Mouse (Mus musculus): ENCODE results near the gene Ascc2.

The Ascc2 gene

DNA sequence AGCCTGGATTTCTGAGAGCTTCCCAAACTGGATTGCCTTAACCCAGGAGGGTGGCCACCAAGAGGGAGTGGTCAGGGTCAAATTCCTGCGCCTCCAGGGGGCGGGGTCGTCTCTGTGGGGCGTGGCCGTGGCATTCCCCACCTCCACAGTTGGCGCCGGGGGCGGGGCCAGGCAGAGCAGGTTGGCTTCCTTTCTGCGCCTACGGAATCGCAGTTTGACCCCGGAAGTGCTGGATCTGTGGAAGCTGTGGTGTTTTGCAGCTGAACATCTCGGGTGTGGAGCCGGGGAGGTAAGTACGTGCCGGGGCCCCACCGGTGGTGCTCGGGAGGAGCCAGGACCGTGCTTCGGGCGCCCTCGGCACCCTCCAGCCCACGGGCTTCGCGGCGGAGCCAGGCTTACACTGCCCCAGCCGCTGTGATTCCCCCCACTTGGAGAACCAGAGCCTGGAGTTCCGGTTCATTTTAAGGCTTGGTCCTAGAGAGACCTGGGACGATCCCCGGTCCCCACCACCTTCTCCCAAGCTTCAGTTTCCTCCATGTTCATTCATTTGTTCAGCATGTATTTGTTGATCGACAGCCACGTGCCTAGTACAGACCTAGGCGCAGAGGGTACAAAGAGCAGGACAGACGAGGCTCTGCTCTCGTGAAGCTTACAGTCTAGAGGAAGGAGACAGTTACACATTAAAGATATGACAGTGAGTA, at the start of gene Ascc2:
Gene Ascc2, plus strand, starts transcription at position 214 of the 701 bp plus-strand sequence.
- peak; percentile 91 to 92 for DNase-seq

DNA sequence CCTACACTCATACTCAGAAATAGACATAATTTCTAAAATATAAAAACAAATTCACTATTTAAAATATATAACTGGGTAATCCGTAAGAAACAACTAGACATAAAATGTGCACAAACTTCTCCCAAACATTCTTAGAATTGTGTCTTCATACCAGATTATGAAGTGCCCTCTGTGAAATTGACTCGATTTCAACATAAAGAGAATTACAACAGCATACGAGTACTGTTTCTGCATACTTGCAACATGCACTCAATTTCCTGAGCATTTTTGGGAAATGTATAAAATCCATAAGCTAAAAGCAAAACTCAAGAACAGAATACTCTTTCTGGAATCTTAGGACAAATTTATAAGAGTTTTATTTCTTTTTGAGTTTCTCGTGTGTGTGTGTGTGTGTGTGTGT, 45.7 kb upstream of the Ascc2 start:
- DNase-seq, result no peak

DNA sequence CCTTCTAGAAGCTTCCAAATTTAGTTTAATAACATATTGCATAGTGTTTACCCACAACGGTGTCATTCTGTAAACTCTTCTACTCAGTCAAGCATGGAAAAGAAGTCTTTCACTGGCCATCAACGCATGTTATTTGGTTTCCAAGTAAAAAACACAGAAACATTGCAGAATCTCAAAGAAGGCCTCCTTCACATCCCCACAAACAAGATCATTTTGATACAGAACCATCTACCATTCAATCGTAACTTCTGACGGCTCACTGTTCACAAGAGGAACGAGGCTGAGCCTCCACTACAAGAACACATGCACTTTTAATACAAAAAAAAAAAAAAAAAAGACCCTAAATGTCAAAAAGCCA, 44.1 kb upstream of the Ascc2 start:
- no peak for DNase-seq

DNA sequence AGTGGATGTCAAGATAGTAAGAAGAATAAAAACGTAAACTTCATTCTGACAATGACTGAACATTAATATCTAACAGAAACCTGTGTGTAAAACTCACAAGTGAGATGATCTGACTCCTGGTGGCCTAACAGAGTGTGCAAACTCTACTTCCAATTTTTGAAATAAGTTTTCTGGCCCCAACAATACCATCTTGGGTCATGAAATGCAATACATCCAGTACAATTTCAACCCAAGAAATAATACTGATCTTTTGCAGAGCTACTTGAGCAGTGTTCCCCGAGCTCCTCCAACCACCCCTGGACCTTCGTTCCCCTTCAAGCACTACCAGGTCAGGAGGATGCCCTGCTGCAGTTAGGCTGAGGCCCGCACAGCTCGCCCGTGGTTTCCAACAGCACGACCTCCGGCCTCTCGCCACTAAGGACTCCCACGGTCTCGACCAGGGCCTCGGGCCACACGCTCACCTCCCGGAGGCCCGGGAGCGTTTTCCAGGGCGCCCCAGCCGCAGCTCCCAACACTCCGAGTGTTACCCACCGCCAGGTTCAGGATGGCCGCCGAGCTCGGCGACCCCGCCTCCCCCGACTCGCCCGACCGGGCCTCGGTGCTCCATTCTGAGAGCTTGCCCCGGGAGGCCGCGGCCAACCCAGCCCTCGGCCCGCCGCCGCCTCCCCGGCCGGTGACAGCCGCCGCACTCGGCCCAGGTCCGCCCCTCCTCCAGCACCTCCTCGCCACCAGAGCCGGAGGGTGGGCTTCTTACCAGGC, 43.5 kb upstream of the Ascc2 start:
- peak; percentile 51 to 56 for DNase-seq

DNA sequence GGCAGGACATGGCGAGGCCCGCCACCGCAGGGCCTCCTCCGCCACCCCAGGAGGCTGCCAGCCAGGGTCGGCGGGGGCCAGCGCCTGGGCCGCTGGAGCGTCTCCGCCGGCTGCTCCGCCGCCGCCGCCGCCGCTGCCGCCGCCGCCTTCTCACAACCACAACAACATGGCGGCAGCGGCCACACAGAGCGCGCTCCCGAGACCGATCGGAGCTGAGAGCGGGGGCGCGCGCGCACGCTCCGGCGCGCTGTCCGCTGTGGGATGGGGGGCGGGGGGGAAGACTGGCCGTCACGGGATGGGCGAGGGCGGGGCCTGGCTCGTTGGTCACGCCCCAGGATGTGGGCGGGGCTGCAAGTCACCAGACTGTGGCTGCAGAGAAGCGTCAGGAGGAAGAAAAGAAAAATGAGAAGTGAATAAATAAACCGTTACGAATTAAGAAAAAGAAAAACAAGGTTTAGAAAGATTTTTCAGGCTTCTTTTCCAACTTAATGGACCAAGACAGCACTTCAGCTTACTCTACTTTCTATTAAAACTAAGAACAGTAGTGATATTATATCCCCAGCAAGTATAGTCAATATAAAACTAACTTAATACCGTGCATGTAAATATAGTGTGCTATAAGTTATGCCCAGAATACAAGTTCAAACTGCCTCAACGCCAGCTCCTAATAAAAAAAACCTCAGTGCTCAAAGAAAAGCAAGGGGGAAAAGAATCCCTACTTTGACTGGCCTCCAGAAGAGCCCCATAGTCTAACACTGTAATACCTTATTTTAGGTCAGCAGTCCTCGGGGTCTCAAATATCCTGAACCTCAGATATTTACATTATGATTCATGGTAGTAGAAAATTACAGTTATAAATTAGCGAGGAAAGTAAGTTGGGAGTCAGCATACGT, 42.7 kb upstream of the Ascc2 start, which contains the start of gene Mtmr3:
Gene Mtmr3, minus strand, starts transcription at position 256 of the 893 bp plus-strand sequence.
- peak; percentile 100 for DNase-seq

DNA sequence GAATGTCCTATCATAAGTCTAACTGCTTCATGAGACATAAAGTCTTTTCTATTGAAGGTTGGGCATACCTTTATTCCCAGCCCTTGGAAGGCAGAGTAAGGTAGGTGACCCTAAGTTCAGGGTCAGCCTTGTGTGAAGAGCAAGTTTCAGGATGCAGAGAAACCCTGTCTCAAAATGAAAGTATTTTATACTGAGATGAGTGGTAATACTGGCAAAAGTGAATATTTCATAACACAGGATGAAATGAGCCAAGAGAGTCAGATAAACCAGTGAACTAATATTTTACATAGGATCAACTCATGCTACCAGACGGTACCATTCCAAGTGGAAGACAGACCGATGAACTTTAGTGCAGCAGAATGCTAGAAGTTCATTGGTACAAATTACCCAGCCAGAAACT, 39.1 kb upstream of the Ascc2 start:
- no peak for DNase-seq

DNA sequence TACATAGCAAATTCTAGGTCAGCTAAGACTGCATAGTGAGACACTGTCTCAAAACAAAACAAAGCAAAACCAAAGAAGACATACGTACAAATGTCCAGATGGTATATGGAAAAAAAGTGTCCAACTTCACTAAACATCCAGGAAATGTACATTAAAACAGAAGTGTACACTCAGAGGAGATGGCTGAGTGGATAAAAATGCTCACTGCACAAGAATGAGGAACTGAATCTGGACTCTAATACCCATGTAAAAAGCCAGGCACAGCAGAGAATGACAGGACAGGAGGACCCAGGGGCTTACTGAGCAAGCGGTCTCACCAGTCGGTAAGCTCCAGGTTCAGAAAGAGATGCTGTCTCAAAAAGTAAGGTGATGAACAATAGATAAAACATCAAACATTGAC, 37.6 kb upstream of the Ascc2 start:
- DNase-seq, result peak; percentile 65 to 69

DNA sequence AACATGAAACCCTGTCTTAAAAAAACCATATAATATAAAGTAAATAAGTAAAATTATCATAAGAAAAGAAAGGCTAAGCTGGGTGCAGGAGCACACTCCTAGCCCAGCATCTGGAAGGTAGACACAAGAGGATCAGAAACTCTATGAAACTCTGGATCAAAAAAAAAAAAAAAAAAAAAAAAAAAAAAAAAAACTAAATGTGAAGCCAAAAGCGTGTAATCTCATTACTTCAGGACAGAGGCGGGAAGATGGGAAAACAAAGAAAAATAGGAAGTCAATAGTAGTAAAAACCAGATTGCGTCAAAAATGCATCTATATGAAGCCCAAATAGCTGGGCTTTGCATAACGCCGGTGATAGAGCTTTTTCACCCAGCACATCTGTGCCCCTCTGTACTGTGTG, 35.7 kb upstream of the Ascc2 start:
- DNase-seq, result no peak

DNA sequence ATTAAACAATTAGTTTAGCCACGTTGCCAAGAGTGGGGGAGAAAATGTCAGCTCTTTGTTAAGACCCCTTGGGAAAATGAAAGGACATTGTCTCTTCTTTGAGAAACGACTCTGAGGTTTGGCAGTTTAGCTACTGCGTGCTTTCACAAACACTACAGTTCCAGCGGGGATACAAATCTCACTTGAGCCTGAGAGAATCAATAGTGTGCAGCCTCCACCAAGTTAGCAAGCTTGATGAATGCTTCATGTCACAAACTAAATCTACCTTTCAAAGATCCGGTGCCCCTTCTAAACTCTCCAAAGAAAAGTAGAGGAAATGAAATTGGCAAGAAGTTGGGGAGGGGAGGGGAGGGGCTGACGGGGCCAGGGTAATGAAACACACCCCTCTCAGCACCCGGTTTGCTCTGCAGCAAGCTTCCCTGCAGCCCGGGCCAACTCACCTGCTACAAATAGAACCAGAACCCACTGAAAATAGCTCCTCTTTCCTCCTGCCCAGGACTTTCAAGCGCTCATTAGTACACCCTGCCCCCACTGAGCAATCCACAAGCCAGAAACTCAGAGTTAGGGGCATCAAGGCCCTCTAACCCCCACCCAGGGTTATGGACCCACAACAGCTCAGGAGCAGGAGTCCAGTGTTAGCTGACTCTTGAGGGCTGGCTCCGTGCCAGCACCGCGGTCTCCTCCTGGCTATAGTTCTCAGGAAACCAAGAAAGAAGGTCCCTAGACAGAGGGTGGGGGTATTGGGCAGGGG, 34.7 kb upstream of the Ascc2 start:
- peak; percentile 20 to 27 for DNase-seq

DNA sequence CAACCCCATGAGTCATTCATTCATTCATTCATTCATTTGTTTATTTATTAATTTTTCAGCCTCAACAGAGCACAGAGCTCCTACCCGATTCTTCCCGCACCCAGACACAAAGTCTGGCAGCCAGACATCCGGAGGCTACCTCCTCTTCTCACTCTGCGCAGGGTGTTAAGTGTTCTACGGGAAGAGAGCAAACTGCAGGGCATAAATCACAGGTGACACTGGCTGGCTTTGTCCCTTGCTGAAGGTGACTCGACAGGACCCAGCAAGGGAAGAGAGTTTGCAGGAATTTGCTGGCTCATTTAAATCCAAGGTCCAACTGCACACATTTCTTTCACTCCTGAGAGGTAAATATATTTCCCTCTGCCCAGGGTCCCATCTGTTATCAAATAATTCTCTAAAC, 33.1 kb upstream of the Ascc2 start:
- DNase-seq, result no peak

DNA sequence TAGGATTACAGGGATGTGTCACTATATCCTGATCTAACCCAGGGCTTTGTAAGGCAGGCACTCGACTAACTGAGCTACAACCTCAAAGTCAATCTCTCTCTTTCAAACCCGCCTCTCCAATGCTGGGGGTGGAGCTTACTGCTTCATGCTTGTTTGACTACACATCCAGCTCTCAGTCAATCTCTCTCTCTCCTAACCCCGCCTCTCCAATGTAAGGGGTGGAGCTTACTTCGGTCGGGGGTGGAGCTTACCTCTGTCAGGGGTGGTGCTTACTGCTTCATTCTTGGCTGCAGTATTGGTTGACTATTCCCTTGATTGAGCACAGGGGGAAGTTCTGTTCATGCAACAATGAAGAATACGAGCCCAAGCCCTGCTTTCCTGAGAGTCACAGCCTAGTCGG, 32.1 kb upstream of the Ascc2 start:
- DNase-seq, result peak; percentile 88 to 93

DNA sequence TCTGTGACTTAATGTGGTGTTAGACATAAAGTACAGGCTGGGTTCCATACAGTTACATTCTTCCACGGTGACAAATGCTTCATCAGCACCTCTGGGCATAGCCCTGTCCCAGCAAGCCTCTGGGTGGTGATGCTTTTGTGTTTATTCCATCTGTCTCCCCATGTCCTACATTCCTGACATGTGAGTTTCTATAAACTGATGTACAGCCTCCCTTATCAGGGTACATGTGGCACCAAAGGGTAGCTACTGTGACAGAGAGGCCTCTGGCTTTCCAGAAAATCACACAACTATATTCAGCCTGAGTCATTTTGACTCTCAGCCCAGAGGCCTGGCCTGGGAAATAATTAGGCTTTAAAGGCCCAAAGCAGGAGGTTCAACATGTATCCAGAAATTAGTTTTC, 31.0 kb upstream of the Ascc2 start:
- no peak for DNase-seq

DNA sequence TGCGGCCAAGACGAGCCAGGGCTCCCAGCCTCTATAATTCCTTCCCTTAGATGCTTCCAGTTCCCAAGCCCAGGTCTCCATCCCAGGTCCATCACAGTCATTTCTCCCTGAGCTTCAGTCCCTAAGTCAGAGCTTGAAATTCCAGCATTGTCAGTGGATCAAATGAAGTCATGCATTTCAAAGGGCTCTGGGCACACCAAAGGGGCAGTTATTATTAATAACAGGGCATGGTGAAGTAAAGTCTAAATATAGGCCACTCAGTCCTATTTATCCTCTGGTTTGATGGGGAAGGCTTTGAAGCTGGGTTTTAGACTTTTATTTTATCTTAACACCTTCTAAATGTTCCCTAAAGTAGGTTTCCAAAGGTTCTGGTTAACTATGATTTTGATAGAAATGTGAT, 25.6 kb upstream of the Ascc2 start:
- DNase-seq, result no peak

DNA sequence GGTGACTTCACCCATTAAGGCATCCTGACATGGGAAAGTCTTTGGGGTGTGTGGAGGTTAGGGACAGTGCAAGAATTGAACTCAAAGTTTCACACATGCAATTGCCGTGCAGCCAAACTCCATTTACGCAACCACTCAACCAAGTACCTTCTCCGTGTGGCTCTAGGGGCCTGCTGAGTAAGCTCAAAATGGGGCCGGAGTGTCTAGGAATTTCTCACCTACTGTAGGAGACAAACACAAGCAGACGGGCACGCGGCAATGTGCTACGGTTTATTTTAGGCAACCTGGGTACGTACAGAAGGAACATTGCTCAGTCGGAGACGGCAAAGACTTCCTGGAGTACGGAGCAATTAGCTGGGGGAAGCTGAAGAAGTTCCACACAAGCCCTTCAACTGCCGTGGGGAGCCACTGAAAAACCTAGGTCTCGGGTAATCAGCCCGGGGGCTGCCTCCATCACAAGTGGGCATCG, 17.5 kb upstream of the Ascc2 start, which contains the start of gene Gm11032:
Gene Gm11032, plus strand, starts transcription at position 51 of the 469 bp plus-strand sequence.
- DNase-seq, result no peak

DNA sequence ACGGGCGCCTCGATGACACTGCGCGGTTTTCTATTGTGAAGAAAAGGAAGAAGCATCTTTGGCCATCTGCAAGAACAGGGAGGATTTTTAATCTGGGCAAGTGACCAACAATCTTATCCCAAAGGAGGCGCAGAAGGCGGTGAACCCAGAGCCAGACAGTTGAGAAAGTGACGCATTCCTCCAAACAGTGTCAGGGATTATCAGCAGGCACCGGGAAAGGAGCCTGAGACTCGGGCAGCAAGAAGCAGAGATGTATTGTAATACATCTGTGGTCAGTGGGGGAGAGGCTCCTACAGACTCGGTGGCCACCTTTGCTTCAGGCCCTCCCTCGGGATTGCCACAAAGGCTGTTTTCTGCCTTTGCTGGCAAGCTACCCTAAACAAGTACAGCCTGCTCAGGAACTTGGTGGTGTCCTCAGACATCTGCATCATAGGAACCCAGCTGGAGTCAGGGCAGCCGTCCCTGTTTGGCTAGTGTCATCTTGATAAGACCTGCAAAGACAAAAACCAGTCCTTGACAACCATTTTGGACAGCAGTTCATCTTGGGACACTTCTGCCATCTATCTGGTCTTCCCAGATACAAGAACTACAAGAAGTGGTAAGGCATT, 16.9 kb upstream of the Ascc2 start:
- no peak for DNase-seq

DNA sequence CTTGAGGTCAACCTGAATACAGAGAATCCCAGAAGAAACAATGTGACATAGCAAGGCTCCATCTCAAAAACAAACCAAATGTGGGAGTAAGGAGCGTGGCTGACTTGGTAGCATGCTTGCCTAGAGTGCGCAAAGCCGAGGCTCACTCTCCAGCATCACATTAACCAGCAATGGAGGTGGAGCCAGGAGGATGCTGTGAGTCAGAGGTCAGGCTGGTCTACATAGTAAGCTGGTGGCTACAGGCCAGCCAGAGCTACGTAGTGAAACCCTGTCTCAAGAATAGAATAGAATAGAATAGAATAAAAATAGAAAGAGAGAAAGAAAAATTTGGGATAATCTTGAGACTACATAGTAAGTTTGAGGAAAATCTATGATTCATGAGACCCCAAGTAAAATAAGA, 15.7 kb upstream of the Ascc2 start:
- no peak for DNase-seq

DNA sequence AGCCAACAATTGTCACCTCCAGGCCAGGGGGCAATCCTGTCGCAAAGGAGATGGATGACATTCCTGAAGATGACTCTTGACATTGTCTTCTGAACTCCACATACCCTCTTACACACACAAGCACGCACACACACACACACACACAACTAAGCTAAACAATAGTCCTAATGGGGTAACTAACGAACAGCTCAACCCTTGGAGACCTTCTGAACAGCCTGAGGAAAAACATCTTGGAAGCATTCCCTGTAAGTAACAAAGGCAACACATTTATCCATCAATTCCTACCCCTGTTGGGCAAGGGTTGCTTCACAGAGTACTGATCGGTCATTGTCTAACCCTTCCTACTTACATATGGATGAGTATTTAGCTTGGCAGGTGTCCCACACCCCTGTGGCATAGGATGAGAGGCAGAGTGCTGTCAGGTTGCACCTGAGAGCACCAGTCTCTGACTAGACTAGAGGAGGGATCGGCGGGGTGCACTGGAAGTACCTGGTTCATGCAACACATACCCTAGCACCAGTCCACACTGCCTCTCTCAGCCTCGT, 15.0 kb upstream of the Ascc2 start:
- no peak for DNase-seq

DNA sequence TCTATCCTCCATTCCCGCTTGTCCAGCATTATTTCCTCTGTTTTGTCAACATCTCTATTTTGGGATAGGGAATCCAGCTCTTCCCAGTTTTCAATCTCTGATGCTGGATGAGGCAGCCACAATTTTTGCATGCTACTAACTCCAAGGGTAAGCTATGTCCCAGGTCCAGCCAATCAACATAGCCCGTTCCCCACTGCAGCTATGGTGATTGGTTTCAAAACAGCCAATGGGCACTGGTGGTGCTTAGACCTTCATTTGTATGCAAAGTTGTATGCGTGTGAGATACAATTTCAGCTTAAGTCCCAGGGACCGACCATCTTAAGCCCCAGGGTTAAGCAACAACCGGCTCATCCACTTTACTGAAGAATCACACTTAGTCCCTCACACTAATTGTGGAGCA, 14.6 kb upstream of the Ascc2 start:
- DNase-seq, result no peak

DNA sequence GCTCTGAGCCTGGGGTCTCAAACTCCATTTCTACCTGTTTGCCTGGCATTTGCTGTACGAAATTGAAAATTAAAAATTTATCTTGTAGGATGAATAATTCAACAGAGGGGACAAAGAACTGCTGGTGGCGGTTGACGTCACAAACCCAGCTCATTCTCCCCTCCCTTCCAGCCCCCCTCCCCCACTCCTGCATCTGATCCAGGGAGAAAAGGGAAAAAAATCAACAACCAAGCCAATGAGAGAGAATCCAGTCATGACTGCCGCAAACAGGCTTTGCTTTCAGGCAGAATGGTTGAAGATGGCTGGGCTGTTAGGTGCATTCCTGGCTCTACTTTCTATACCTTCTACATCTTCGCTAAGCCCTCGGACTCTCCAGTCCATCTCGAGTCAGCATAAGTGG, 11.6 kb upstream of the Ascc2 start:
- no peak for DNase-seq

DNA sequence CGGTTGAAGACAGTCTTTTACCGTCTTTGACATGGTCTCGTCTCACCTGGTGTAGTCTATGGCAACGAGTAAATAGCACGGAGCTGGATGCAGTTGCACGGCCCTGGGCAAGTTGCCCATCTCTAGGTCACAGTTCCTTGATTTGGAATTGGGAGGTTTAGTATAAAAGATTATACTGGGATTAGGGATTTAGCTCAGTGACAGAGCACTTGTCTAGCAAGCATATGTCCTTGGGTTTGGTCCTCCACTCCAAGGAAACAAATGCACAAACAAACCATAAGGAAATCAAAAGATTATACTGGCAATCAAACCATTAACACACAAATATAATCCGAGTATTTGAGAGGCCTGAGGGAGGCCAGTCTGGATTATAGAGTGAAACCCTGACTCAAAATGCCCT, 9.9 kb upstream of the Ascc2 start:
- no peak for DNase-seq

DNA sequence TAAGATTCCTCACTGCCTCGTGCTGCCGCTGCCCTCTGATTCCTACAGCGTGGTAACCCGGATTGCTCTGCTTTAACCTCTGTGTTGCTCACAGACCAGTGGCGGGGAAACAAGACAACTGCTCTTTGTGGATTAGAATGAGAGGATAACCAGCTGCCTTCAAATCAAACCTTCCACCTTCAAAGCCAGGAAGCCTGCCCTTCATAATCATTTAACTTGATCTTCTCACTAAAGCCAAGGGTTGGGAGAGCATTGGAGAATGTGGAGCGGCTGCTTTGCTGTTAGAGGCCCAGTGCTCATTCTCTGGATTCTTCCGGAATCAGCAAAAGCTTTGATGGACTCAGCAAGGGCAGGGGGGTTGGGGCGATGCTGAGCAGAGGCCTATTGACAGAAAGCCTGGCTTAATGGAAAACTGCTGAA, 7.7 kb upstream of the Ascc2 start:
- no peak for DNase-seq

DNA sequence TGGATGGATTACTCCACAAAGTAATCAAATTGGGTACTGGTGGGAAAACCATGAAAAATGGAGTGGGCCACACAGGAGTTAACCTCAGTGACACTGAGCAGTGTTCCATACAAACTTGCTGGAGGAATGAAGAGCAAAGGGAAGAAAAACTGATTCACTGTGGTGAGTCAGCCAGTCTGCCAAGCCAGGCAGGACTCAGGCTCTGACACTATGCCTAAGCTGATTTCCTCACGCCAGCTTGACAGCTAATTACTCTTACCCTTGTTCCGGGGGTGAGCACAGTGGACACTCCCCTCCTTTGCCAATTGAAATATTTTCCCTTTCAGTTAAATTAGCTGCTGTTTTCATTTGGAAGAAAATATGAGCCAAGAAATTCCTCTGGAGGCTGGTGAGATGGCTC, 4.1 kb upstream of the Ascc2 start:
- DNase-seq, result no peak
